In genomic region chr3:101770540-101770939, GRCm38 (mm10) we compare ENCODE assay signal across 27 mouse cellular contexts.
DNase-seq lines count a peak whose midpoint lies in the region; ATAC-seq lines count a peak whose summit lies in the region.
"Had no signal": no experiment of that assay in that cellular context is flagged by ENCODE, and none has a peak within 500 bp of the region (broad histone marks: within the 10 kb centered on the region; RNA-seq: fewer than 3 reads in every experiment).

No protein-coding gene starts in this region.

- DNase-seq in heart, adult 11 months = peak; percentile 56
- no peak for DNase-seq in heart, adult 18-20 months
- DNase-seq in heart, adult 8-10 months (ENCODE audit: low spot score) = no peak
- DNase-seq in brain, adult 2 months (ENCODE audit: low read depth, low spot score) = peak; percentile 61
- DNase-seq: adrenal gland, adult 8-10 months; cerebellum, adult 11 months; cerebellum, adult 2 months; cerebellum, adult 9-11 months; cerebellum, postnatal 25 days; gastrocnemius, adult 2 months; gastrocnemius, postnatal 14 days; heart, postnatal 36 days; kidney, adult 11 months; kidney, adult 8-10 months had no signal

- H3K4me1 ChIP-seq in heart, embryonic 13.5 days = peaks cover 8% of the 10 kb centered on the region
- H3K4me1 ChIP-seq in heart, embryonic 11.5 days (ENCODE audit: control insufficient read depth, insufficient read depth, low read length) = 0 out of 2 replicates have a peak, but pooled peaks cover 3% of the 10 kb centered on the region
- H3K4me1 ChIP-seq in heart, embryonic 16.5 days (ENCODE audit: control insufficient read depth, insufficient read depth, low read length) = peaks cover 6% of the 10 kb centered on the region; the same call in 1 of the 2 replicates
- H3K4me1 ChIP-seq in forebrain, embryonic 13.5 days = peaks cover 4% of the 10 kb centered on the region; the same call in 1 of the 2 replicates
- H3K4me1 ChIP-seq: embryonic facial prominence, embryonic 12.5 days; embryonic facial prominence, embryonic 15.5 days; forebrain, embryonic 15.5 days; intestine, embryonic 15.5 days; kidney, embryonic 15.5 days had no signal

- no peak for ATAC-seq in heart, embryonic 13.5 days (ENCODE audit: extremely low read depth, insufficient number of reproducible peaks, low FRiP score, low TSS enrichment)
- ATAC-seq in heart, embryonic 11.5 days (replicated peaks; ENCODE audit: insufficient number of reproducible peaks, low FRiP score, low TSS enrichment) = no peak
- peak; percentile 45; the same call in 1 of the 2 replicates for ATAC-seq in heart, embryonic 16.5 days (replicated peaks; ENCODE audit: extremely low read depth, insufficient read depth, low FRiP score)
- no peak for ATAC-seq in forebrain, embryonic 13.5 days
- ATAC-seq: CD4-positive, CD25-positive, alpha-beta regulatory T cell, adult 4 months; forebrain, embryonic 15.5 days; hindbrain, embryonic 16.5 days; intestine, embryonic 15.5 days had no signal

- peaks cover 5% of the 10 kb centered on the region for H3K9me3 ChIP-seq in heart, embryonic 13.5 days
- no peaks in the 10 kb centered on the region; the same call in 1 of the 2 replicates for H3K9me3 ChIP-seq in heart, embryonic 11.5 days (replicated peaks; ENCODE audit: control insufficient read depth, low read length)
- H3K9me3 ChIP-seq in heart, embryonic 16.5 days (replicated peaks; ENCODE audit: control insufficient read depth, low read length) = peaks cover 7% of the 10 kb centered on the region
- H3K9me3 ChIP-seq in forebrain, embryonic 13.5 days (replicated peaks) = 0 out of 2 replicates have a peak, but pooled peaks cover 8% of the 10 kb centered on the region
- H3K9me3 ChIP-seq: forebrain, embryonic 15.5 days; intestine, embryonic 15.5 days; kidney, embryonic 15.5 days had no signal

- H3K4me2 ChIP-seq in heart, embryonic 13.5 days = no peak overlapping the region
- no peak overlapping the region for H3K4me2 ChIP-seq in heart, embryonic 11.5 days
- H3K4me2 ChIP-seq in heart, embryonic 16.5 days (ENCODE audit: low read depth, low read length) = no peak overlapping the region
- H3K4me2 ChIP-seq in forebrain, embryonic 13.5 days = no peak overlapping the region
- H3K4me2 ChIP-seq: embryonic facial prominence, embryonic 12.5 days; embryonic facial prominence, embryonic 15.5 days; forebrain, embryonic 15.5 days; hindbrain, embryonic 13.5 days; intestine, embryonic 15.5 days; kidney, embryonic 15.5 days had no signal

- H3K9ac ChIP-seq in heart, embryonic 13.5 days = no peak overlapping the region
- H3K9ac ChIP-seq in heart, embryonic 11.5 days (ENCODE audit: low read depth, low read length) = no peak overlapping the region
- no peak overlapping the region for H3K9ac ChIP-seq in heart, embryonic 16.5 days (ENCODE audit: low read length)
- no peak overlapping the region for H3K9ac ChIP-seq in forebrain, embryonic 13.5 days
- H3K9ac ChIP-seq: embryonic facial prominence, embryonic 12.5 days; embryonic facial prominence, embryonic 15.5 days; forebrain, embryonic 15.5 days; hindbrain, embryonic 13.5 days; intestine, embryonic 15.5 days; kidney, embryonic 15.5 days had no signal

- no peaks in the 10 kb centered on the region for H3K27me3 ChIP-seq in heart, embryonic 13.5 days (replicated peaks)
- no peaks in the 10 kb centered on the region for H3K27me3 ChIP-seq in heart, embryonic 11.5 days (ENCODE audit: control insufficient read depth, insufficient read depth, low read length)
- no peaks in the 10 kb centered on the region for H3K27me3 ChIP-seq in heart, embryonic 16.5 days (ENCODE audit: control insufficient read depth, insufficient read depth, low read length)
- no peaks in the 10 kb centered on the region for H3K27me3 ChIP-seq in forebrain, embryonic 13.5 days
- H3K27me3 ChIP-seq: embryonic facial prominence, embryonic 12.5 days; embryonic facial prominence, embryonic 15.5 days; forebrain, embryonic 15.5 days; hindbrain, embryonic 13.5 days; intestine, embryonic 15.5 days; kidney, embryonic 15.5 days had no signal

- H3K4me3 ChIP-seq in heart, embryonic 13.5 days = no peak overlapping the region
- H3K4me3 ChIP-seq in heart, embryonic 11.5 days (ENCODE audit: low read depth, low read length) = no peak overlapping the region
- no peak overlapping the region for H3K4me3 ChIP-seq in heart, embryonic 16.5 days (ENCODE audit: low read length)
- no peak overlapping the region for H3K4me3 ChIP-seq in forebrain, embryonic 13.5 days
- H3K4me3 ChIP-seq: embryonic facial prominence, embryonic 12.5 days; embryonic facial prominence, embryonic 15.5 days; forebrain, embryonic 15.5 days; gastrocnemius, adult 2 months; hindbrain, embryonic 10.5 days; hindbrain, embryonic 13.5 days; intestine, embryonic 15.5 days; kidney, embryonic 15.5 days had no signal

- H3K27ac ChIP-seq in heart, embryonic 13.5 days (replicated peaks) = peak overlapping the region; percentile 68
- H3K27ac ChIP-seq in heart, embryonic 11.5 days (ENCODE audit: low read depth, low read length) = no peak overlapping the region
- H3K27ac ChIP-seq in heart, embryonic 16.5 days (ENCODE audit: low read length) = peak overlapping the region; percentile 41; the same call in 1 of the 2 replicates
- no peak overlapping the region for H3K27ac ChIP-seq in forebrain, embryonic 13.5 days
- H3K27ac ChIP-seq: embryonic facial prominence, embryonic 12.5 days; embryonic facial prominence, embryonic 15.5 days; forebrain, embryonic 15.5 days; gastrocnemius, adult 2 months; hindbrain, embryonic 10.5 days; hindbrain, embryonic 13.5 days; intestine, embryonic 15.5 days; kidney, embryonic 15.5 days had no signal

- H3K36me3 ChIP-seq in heart, embryonic 13.5 days = no peaks in the 10 kb centered on the region
- H3K36me3 ChIP-seq in heart, embryonic 11.5 days (ENCODE audit: control insufficient read depth, insufficient read depth, low read length) = no peaks in the 10 kb centered on the region
- no peaks in the 10 kb centered on the region for H3K36me3 ChIP-seq in heart, embryonic 16.5 days (ENCODE audit: control insufficient read depth, insufficient read depth)
- H3K36me3 ChIP-seq in forebrain, embryonic 13.5 days (ENCODE audit: poor library complexity, severe bottlenecking) = no peaks in the 10 kb centered on the region
- H3K36me3 ChIP-seq: embryonic facial prominence, embryonic 12.5 days; embryonic facial prominence, embryonic 15.5 days; forebrain, embryonic 15.5 days; hindbrain, embryonic 10.5 days; hindbrain, embryonic 13.5 days; intestine, embryonic 15.5 days; kidney, embryonic 15.5 days had no signal

- WGBS in heart, embryonic 13.5 days = 38% methylated on average over 3 of the region's 3 CpGs
- 48% methylated on average over 3 of the region's 3 CpGs for WGBS in heart, embryonic 11.5 days (ENCODE audit: insufficient replicate concordance)
- 47% methylated on average over 3 of the region's 3 CpGs for WGBS in heart, embryonic 16.5 days
- 83% methylated on average over 3 of the region's 3 CpGs for WGBS in forebrain, embryonic 13.5 days

Comparison
In these comparisons a context has a peak if more than half of its experiments do, and no peak if none do; other contexts are left out.
1. DNase-seq: peak in heart, adult 11 months (single experiment) and brain, adult 2 months (single experiment); none in heart, adult 18-20 months (0 of 2) and heart, adult 8-10 months (single experiment).
2. H3K27ac ChIP-seq: peak in heart, embryonic 13.5 days (single experiment) and heart, embryonic 16.5 days (single experiment); none in heart, embryonic 11.5 days (single experiment) and forebrain, embryonic 13.5 days (single experiment).